Mouse (Mus musculus) liver, postnatal 0 days (tissue): ENCODE results near the gene Ttc16.

Experiments
- CTCF ChIP-seq: sonication (generic); IDR thresholded peaks from 2 replicates; pipeline ENCODE4 v1.5.1; 2016; ENCODE audit warnings: antibody characterized with exemption, low read depth
- EP300 ChIP-seq: IDR thresholded peaks from 2 replicates; pipeline ENCODE4 v1.6.1; 2016; ENCODE audit warnings: antibody characterized with exemption, low read depth, mild to moderate bottlenecking

DNA sequence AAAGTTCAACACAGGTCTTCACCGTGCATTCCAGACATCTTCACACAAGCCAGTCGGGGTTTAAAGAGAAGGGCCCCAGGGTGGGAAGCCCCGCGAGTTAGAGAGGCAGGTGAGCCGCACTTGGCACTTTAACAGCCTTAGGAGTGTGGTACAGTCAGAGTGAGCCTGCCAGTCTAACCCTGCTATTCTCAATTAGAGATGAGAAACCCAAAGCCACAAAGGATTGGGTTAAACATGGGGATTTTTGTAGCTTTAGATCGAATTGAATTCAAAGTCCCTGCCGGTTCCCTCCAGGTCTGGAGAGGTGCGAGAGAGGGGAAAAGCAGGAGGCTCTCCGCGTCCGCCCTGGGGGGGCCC is 34.5 kb downstream of the Ttc16 start, which contains the start of gene 6330409D20Rik:
- TF ChIP-seq CTCF = no peak
- TF ChIP-seq EP300 = no peak
